Mouse (Mus musculus) left cerebral cortex, postnatal 4 days (tissue): Measurements from ENCODE around the gene Fbxo42. TPM values are rescaled to one million over a fixed set of nuclear protein-coding genes. Genes with fewer than 3 reads are reported as not detected.
A peak's percentile ranks its signal among the peaks of the same experiment; 100 is the strongest.

ENCODE experiments used
- DNase-seq: peaks from one replicate; pipeline ENCODE4 v3.0.0-alpha.2; 2022
- intact Hi-C: fragments of 180-260 bp; cut with DNase I; formaldehyde crosslinking; loops from one replicate; pipeline ENCODE4 v1.15.1; 2025
- total RNA-seq, 2 experiments: library from RNA; stranded (reverse); gene quantifications; 2 replicates each; pipeline ENCODE4 v1.2.3; 2021

Gene Fbxo42
- total RNA-seq, 2 experiments from 2014 or later: 30.4 to 31.4 TPM

DNA sequence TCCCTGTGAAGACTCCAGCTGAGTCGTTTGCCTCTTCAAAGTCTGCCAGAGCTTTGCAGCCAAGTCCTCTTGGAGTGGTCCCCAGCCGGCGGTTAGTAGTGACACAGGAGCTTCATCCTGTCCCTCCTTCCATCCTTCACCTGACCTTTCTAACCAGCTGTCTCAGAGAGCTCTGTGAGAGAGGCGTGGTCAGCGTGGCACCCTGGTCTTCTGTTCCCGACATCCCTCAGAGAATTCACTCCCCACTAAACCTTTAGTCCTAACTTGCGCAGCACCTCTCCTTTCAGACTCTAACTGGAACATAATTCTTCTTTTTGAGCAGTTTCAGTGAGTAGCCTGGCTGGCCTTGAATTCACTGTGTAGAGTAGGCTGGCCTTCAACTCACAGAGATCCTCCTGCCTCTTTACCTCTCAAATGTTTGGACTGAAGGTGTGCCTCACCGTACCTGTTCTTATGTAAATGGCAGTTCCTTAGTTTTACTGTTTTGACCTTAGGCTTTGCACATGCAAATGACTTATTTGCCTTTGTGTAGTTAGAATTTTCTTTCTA, 18.1 kb downstream of the Fbxo42 start:
- intact Hi-C loops: no loop called here

DNA sequence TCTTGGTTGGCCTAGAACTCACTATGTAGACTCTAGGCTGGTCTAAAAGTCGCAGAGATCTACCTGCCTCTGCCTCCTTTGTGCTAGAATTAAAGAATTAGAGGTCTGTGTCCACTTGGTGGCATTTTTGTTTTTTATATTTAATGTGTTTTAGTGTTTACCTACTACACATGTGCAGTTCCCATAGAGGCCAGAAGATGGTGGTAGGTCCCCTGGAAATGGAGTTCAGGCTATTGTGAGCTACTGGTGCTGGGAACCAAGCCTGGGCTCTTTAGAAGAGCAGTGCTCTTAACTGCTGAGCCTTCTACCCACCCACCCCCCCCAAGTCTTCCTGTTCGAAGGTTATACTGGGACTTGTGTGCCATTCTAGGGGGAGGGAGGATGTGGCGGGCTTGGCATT, 19.4 kb downstream of the Fbxo42 start:
- intact Hi-C loops: no loop called here
- DNase-seq: no peak

More for the DNA sequence above, 18.1 kb downstream of the Fbxo42 start:
- DNase-seq: no peak

DNA sequence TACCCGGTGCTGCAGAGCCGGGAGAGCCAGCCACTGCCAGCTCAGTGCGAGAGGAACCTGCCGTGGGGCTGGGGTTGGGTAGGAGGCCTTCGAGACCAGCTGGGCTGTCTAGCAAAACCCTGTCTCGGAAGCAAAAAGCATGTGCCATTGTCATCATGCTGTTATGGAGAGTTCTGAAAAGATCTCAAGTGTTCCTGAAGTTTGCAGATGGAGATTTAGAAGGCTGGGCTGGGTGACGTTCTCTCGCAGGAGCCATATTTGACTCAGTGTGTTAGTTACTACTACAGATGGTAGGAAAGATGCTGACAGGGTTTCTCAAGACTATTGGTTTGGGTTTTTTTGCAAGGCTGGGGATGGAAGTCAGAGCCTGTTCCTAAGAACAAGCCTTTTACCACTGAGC, 24.4 kb downstream of the Fbxo42 start:
- intact Hi-C loops: no loop called here
- no peak for DNase-seq

DNA sequence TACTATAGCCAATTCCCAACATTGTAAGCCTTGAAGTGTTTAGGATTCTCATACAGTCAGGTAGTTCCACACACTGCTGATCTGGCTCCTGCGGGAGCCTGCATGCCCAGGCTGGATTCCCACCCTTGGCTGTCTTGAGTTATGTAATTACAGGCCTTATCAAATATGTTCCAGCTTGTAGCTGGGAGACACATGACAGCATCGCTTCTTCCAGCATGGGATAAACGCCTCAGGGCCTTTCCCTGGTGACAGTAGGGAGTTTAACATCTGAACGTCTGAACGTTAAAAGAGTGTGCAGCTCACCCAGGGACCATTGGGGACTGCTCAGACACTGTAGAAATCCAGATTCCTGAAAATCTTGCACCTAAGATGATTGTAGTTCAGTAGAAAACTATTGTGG, 28.1 kb downstream of the Fbxo42 start:
- intact Hi-C loops: no loop called here
- DNase-seq: no peak

DNA sequence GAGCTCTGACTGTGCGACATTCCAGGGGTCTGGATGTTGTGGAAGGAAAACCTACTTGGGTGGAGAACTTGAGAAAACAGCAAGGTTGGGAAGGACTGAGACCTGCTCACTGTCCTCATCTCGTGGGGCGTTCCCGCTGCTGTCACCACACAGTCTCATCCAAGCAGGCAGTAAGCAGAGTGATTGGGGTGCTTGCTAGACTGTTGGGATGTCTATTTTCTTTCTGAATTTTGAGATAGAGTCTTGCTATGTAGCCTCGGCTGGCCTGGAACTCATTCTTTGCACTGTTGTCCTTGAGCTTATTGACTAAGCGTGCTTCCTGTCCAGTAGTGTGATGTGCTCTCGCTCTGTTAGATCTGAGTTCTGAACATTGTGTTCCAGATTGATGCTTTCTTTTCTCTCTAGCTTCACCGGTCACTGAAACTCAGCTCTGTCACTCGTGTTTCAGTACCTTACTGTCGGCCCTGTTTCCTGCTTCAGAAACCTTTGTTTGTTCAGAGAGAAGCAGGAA, 28.7 kb downstream of the Fbxo42 start:
- intact Hi-C loops: no loop called here

DNA sequence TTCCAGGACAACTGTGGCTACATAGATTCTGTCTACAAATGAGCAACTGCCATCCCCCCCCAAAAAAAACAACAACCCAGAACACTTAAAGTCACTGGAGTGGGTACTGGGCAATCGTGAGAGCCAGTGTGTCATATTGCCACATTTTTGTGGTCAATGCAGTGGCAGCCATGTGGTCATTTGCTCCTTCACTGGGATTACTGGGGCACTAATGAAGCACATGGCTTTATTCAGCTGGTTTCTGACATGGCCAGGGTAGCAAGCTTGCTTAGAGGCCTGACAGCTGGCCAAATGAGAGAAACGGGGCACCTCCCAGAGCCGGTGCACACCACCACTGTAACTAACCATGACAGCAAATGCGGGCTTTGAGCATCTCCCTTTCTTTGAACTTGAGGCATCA, 30.8 kb downstream of the Fbxo42 start:
- intact Hi-C loops: no loop called here
- no peak for DNase-seq

More for the DNA sequence above, 28.7 kb downstream of the Fbxo42 start:
- DNase-seq: no peak

DNA sequence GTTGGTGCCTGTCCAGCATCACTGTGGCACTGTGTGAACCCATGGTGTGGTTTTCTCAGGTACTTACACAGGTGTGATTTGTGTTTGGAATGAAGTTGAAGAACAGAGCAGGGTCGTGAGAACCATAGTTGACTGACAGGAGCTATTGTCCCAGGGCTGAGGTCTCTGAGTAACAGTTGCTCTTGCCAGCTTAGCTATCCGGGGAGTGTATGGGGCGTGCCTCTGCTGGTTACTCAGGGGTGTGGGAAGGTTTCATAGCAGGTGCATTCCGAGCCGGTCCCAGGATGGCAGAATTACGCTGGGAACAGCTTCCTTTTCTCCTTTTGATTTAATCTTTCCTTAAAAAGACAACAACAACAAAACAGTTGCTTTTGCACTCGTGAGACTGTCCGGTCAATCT, 33.1 kb downstream of the Fbxo42 start:
- no peak for DNase-seq
- intact Hi-C loops: no loop called here

DNA sequence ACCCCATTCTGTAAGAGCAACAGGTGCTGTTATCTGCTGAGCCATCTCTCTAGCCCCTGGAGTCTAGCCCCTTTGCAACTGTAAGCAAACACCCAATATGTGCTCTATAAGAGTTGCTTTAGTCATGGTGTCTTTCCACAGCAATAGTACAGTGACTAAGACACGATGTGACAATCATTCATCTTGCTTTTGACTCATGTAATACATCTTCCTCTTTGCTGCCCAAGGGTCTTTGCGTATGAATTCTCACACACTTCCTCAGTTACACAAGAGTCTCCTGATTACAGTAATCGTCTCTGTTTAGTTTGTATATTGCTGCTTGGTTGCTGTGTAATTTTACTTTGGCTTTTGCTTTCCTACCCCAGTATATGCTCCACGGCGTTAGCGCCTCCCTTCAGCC, 34.3 kb downstream of the Fbxo42 start:
- no peak for DNase-seq
- intact Hi-C loops: no loop called here

DNA sequence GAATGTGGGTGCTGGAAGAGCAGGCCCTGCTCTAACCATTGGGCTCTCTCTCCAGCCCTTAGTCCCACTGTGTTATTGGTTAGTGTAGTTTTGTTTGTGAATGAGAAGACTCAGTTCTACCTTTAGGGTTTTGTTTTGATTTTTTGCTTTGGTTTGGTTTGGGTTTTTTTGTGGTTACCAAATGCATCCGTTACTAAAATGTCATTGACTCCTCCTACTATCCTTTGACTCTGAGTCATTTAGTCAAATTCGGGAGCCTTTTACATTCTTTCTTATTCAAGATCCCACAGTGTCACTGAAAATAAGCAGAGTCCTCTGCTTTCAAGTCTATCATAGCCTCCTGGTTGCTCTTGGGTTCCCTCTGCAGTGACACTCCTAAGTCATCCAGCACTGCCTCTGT, 36.2 kb downstream of the Fbxo42 start:
- no peak for DNase-seq
- intact Hi-C loops: no loop called here

DNA sequence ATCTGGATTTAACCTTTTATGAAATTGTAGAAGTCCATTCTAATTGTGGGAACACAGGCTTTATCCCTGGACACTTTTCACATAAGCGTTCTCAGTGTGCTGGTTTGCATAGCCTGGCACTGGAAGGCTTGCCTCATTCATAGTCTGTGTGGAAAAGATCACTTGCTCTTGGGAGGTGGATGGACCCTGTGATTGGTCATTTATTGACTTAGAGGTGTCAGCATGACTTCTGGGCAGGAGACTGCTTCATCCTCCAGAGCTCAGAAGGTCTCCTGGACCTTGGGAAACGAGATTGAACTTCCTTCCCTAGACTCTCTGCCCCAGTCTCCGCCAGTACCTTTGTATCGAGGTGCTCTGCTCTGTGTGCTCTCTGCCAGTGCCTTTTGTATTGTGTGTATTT, 36.7 kb downstream of the Fbxo42 start:
- no peak for DNase-seq
- intact Hi-C loops: no loop called here

DNA sequence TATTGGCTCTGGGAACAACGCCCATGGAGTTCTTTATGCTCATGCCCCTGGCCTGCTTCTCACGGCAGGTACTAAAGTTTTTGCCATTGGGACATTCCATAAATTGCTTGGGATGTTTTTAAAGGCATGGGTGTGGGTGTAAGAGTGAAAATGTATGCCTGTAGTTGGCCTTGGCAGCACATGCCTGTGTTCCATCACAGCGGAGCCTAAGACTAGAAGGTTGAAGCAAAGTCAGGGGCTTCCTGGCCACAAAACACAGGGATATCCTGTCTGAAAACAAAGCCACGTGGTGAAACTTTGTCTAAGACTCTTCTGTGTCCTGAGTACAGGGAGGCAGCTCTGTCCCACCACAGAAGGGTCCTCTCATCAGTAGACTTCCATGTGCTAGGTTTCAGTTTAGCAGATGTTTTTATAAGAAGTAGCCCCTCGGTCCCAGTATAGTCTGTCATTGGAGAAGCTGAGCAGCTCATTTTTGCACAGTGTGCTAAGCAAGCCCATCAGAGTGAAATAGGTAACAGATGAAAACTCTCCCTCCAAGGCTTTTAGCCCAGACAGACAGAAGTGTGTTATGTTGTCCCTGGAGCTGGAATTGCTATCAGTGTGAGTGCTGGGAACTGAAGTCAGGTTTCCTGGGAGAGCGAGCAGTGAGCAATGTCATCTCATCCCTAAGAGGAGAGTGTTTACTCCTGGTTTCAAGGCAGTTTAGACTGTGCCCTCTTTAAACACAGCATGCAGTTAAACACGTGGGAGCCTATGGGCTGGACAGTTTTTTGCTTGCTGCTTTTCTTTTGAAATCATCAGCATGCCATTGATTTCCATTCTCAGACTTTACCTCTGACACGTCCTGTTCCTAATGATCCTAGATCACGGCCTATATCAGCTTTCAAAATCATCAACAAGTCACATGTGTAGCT, 39.5 kb downstream of the Fbxo42 start:
- intact Hi-C loops: no loop called here
- no peak for DNase-seq

DNA sequence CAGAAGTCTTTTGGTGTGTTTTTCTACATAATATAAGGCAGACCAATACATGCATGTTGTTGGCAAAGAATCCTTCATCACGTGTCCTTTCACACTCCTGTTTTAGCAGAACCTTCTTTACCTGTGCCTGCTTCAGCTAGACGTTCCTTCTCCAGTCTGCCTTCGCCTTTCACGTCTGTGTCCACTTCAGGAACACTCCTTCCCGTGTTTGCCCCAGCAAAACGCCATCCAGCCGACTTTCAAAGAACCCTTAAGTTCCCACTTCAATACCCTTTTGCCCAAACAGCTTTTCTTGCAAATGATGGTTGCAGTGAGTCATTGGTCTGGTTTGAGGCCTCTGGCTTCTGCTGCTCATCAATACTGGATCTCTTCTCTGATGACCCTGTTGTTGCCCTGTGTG, 43.6 kb downstream of the Fbxo42 start:
- DNase-seq: no peak
- intact Hi-C loops: no loop called here

DNA sequence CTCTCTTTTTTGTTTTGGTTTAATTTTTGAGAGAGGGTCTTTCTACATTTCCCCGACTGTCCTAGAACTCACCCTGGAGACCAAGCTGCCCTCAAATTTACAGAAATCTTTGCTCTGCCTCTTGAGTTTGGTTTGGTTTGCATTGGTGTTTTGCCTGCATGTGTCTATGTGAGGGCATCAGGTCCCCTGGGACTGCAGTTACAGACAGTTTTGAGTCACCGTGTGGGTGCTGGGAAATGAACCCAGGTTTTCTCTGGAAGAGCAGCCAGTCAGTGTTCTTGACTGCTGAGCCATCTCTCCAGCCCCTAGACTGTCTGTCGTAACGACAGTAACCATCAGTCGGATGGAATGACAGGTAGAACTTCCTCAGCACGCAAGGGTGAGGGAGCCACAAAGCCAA, 46.8 kb downstream of the Fbxo42 start:
- intact Hi-C loops: no loop called here
- DNase-seq: no peak

DNA sequence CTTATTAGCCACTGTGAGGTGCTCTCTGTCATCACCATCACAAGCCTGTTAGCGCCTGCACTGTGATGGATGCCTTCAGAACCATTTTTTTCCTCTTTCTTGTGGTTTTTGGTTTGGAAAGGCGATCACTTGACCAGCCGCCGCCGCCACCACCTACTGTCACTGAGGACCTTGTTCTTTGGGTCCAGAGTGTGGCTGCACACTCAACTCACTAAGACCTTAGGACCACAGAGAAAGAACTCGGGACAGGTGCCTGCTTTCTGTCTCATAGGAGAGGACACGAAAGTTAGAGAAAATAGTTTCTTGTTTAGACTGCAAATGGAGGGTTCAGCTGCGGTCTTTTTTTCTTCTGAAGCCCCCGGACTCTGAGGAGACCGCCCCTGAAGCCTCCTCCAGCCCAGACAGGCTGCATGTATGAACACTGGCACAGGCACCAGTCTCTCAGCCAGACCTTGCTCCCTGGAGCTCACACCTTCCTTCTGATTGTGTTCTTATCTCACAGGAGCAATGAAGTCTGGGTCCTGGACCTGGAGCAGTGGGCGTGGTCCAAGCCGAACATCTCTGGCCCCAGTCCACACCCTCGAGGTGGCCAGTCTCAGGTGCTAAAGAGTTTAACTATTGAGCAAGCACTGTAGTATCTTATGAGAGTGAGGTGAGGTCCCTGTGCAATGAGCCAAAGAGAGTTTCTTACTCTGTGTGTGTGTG, 49.4 kb downstream of the Fbxo42 start:
- intact Hi-C loops: no loop called here

DNA sequence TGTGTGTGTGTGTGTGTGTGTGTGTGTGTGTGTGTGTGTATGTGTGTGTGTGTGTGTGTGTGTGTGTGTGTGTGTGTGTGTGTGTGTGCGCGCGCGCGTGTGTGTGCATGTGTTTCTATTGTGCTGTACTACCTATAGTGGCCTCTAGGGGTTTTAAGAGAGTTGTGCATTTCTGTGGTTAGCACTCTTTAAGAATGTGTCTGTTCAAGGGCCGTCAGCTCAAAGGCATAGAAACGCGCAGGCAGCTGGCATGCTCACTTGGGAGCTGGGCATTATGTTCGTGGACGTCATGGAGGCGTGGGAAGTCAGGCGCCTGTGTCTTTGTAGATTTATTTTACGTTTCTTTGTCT, 49.9 kb downstream of the Fbxo42 start:
- DNase-seq: no peak
- intact Hi-C loops: no loop called here

More for the DNA sequence above, 49.4 kb downstream of the Fbxo42 start:
- no peak for DNase-seq

DNA sequence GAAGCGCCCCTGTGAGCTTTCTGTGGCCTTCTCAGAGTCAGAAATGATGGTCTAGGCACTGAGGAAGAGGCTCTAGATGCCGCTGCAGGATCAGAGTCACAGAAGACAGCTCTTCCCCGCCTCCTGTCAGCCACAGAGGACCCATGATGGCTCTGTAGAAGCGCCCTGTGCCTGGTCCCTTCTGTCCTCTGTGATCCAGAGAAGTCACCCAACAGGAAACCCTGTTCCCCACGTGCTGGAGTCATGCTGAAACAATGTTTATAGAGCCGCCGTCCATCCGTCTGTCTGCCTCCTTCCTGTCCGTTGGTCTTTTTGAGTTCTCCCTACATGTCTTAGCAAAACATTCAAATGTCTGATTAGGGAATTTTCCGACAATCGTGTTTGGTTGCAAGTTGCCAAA, 53.2 kb downstream of the Fbxo42 start:
- no peak for DNase-seq
- intact Hi-C loops: no loop called here

DNA sequence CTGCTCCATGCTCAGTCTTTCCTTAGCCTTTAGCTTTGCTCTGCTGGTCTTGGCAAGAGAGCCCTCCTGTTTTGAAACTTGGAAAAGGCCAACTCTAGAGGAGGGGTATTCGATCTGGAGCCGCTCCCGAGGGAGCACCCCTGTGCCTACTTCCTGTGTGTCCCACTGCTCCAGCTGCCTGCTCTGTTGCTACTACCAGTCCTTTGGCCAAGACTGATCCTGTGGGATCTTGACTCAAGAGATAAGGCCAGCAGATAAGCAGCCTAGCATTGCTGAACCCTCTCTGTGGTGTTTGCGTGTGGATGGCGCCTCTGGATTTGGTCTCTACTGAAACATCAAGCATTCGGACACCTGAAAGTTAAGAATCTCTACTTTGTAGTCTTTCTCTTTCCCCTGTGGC, 54.5 kb downstream of the Fbxo42 start:
- no peak for DNase-seq
- intact Hi-C loops: no loop called here

DNA sequence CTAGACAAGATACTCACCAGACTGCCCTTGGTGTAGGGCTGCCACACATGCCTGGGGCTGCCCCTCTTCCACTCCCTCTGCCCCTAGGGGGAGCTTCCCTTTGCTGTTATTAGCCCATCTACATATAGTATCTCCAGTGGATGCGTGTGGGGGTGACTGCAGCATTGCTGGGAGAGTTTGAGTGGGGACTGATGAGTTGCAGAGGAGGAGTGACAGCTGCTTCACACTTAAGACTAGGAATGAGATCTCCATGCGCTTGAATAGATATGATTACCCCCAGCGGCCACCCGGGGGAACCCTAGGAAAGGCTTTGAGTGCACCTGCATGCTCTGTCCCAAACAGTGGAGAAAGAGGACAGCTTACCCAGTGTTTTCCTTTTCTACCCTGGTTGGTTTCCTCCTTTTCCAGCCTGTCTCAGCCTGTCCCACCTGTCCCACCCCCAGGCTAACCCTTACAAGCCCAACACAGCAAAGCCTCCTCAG, 56.9 kb downstream of the Fbxo42 start:
- peak; percentile 24 for DNase-seq
- intact Hi-C loops: no loop called here

DNA sequence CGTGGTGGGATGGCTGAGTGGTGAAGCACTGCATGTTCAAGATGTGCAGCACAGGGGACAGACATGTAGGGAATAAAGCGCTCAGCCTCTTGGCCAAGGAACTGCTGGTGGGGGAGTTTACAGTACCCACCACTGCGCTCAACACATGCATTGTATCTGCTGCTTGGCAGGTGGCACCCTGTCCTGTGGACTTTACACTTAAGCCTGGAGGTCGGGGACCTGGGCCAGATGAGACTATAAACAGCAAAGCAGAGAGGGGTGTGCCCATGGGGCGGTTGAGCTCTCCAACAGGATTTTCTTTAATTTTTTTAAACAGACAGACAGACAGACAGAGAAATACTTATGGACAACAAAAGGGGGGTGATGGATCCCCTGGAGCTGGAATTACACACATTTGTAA, 59.4 kb downstream of the Fbxo42 start:
- intact Hi-C loops: no loop called here
- DNase-seq: no peak

DNA sequence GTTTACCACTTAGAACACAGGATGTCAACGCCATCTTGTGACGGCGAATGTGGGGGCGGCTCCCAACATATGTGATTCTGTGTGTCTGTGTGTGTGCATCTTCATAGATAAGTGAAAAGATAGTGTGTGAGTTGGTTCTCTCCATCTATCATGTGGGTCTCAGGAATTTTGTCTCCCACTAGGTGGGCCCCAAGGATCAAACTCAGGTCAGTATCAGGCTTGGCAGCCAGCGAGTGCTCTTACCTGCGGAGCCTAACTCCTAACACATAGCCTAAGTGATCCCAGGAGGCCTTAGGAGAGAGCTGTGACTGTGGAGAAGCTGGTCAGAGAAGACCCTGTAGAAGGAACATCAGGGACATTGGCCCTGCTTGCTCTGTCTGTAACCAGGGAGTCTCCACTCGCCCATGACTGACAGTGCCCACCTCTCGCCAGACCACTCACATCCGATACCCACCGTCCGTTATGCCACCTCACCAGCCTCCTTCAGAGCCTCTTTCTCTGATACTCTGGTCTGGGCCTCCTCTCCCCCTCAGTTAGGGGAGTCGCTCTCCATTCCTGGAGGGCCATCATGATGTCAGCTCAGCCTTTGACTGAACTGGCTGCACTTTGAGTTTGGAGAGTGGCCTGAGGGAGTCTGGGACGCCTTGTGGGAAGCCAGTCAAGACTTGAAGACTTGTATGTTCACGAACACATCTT, 63.0 kb downstream of the Fbxo42 start:
- DNase-seq: no peak

DNA sequence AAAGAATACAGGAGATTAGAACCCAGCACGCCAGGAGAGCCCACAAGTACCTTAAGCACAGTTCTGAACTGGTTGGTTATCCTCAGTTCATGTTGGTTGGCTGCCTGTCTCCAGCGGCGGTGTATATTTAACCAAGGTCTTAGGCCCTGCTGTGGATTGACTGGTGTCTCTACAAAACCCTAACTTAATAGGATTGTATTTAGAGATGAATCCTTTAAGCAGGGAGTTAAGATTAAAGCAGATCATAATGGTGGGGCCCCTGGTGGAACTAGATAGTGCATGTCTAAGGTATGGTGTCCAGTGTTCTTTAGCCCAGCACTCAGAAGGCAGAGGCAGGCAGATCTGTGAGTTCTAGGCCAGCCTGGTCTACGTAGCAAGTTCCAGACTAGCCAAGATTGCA, 63.9 kb downstream of the Fbxo42 start:
- no peak for DNase-seq
- intact Hi-C loops: loop anchor here (10.0 kb wide), 1 partner anchor 67 kb away; the partner anchor contains the start of gene Fbxo42

More for the DNA sequence above, 63.0 kb downstream of the Fbxo42 start:
- intact Hi-C loops: loop anchor here (10.0 kb wide), 1 partner anchor 66 kb away; the partner anchor contains the start of gene Fbxo42
